Mouse (Mus musculus): ENCODE results near the gene Ggta1. TPM values are rescaled to one million over a fixed set of nuclear protein-coding genes. Genes with fewer than 3 reads are reported as not detected.

Ggta1 gene
- polyA plus RNA-seq, 1 experiment = 20.1 TPM

DNA sequence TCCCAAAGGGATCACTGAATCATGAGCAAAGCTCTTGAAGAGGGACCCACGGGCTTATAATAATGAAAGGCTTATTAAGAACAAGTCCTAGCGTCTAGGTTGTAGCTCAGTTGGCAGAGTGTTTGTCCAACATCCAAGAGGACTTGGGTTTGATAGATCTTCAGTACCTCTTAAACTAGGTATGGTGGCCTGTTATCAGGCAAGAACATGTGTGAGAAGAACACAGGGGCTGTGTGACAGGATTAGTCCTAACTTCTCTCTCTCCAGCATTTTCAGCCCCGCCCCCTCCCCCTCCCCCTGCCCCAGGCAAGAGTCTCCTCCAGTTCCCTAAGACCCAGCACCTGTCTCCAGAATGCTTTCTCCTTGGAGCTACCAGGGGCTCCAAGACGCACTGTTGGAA lies 12.2 kb downstream of the Ggta1 start:
- no peak for DNase-seq (ENCODE audit: low read depth in 1 of 2, low spot score in 2 of 2)
- TF ChIP-seq POLR2A (IDR thresholded peaks at IDR 0.05; ENCODE audit: low read depth, low read length) (no peak), CTCF (IDR thresholded peaks at IDR 0.05; ENCODE audit: extremely low read depth, insufficient read depth, insufficient read length, insufficient replicate concordance) (no peak)
- Histone ChIP-seq H3K4me3 (ENCODE audit: extremely low read depth, insufficient read depth, insufficient read length) (no peak overlapping the region), H3K36me3 (ENCODE audit: control insufficient read depth, insufficient read depth, low read length) (no peaks in the 10 kb centered on the region), H3K4me1 (ENCODE audit: control insufficient read depth, insufficient read depth, insufficient read length) (peaks cover 74% of the 10 kb centered on the region), H3K27me3 (ENCODE audit: control insufficient read depth, insufficient read depth, low read length) (no peaks in the 10 kb centered on the region), H3K27ac (ENCODE audit: insufficient read depth, low read length) (no peak overlapping the region)
- 83% methylated on average over 4 of the region's 4 CpGs for WGBS

DNA sequence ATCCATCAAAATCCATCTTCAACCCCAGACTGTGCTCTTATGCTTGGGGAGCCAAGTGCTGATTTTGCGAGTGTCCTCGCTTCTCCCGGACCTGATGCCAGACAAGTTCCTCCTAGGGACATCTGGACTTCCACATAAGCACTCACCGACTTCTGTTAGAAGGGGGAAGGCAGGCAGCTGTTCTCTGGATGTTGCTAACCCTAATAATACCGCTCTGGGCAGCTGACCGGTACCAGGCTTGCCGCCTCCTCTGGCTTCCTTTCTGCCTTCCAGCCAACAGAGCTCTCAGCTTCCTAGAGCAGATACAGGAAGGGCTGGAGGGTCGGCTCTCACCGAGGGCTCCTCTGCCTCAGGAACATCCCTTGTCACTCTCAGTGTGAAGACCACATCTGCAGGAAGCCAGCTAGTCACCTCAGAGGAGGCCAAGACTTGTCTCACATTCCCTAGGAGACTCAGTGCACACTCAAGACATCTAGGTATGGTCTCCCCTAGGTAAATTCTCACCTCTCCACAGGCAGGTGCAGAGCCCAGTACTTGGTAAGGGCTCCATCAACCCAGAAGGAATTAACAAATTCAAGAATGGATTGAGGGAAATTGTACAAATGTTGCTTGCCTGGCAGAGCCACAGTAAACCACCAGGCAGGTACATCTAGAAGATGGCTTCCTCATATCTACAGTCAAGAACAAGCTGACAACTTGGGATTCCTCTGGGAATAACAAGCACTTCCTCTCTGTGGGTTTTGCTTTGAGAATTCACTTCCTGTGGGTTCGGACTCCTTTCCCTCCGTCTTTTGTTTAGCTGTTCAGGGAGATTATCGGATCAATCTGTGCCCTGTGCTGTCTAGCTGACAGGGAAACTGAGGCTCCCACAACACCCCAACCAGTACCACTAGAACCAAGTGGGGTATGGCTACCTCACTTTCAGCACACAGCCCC lies 13.1 kb downstream of the Ggta1 start:
- peaks cover 79% of the 10 kb centered on the region for H3K4me1 ChIP-seq (ENCODE audit: control insufficient read depth, insufficient read depth, insufficient read length)
- WGBS = 30% methylated on average over 12 of the region's 12 CpGs

DNA sequence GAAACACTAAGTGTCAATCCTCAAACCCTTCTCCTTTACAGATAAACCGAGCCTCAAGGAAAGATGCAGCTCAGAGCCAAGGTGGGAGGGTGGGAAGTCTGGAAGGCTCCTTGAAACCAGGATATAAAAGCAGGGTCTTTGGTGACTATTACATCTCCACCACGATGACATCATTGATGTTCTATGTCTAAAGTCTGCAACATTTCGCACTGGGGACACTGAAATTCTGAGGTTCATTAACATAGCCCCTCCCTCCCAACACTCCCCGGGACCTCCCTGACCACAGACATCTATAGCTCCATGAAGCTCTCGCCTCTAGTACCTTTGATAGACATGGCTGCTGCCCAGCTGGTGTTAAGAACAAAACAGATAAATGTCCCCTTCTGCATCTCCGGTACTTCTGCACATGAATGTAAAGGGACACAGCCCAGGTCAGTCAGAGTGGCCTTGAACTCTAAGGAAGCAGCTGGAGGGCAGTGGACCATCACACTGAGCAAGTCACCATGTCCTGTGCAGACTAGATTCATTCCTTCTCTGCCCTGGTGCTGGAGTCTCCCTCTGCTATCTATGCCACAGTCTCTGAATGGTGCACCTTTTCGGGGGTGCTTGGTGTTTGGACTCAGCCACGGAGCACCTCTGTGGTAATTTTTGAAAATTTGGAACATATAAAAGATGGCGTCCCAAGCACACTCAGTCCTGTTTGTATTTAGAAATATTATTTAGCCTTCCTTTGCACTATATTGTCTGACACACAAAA lies 13.9 kb downstream of the Ggta1 start:
- DNase-seq (ENCODE audit: low read depth in 1 of 2, low spot score in 2 of 2) = no peak
- Histone ChIP-seq H3K4me1 (ENCODE audit: control insufficient read depth, insufficient read depth, insufficient read length) (peaks cover 81% of the 10 kb centered on the region), H3K27ac (ENCODE audit: insufficient read depth, low read length) (no peak overlapping the region)

More for the DNA sequence above, 13.1 kb downstream of the Ggta1 start:
- TF ChIP-seq POLR2A (IDR thresholded peaks at IDR 0.05; ENCODE audit: low read depth, low read length) = no peak
- TF ChIP-seq CTCF (IDR thresholded peaks at IDR 0.05; ENCODE audit: extremely low read depth, insufficient read depth, insufficient read length, insufficient replicate concordance) = no peak
- Histone ChIP-seq H3K4me3 (ENCODE audit: extremely low read depth, insufficient read depth, insufficient read length) (no peak overlapping the region), H3K27me3 (ENCODE audit: control insufficient read depth, insufficient read depth, low read length) (no peaks in the 10 kb centered on the region), H3K36me3 (ENCODE audit: control insufficient read depth, insufficient read depth, low read length) (no peaks in the 10 kb centered on the region), H3K27ac (ENCODE audit: insufficient read depth, low read length) (peak overlapping the region; percentile 19)
- no peak for DNase-seq (ENCODE audit: low read depth in 1 of 2, low spot score in 2 of 2)

DNA sequence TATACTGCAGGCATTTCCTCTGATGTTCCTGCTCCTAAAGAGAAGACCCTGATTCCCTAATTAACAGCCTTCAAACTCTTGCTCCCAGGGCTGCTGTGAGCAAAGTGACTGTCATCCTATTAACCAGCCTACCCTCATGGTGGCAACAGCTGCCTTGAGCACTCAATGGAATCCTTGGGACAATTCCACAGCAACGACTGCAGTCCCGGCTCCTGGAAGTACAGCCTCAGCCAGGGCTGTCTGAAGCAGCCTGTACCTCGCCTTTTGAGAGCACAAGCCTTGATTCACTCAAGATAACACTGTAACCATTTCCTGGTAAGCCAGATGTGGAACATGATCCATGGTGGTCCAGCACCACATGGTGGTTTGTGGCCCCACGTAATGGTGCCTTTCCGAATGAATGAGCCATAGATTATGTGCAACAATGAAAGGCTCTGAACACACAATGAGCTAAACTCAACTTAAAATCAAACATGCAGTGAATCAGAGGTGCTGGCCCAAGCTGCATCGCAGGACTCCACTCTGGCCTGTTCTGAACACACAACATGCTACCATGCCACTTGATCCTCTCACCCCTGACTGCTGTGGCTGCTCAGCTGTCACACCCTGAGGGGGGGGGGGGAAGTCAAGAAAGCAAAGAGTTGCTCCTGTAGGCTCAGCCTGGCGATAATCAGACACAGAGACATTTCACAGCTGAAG lies 14.7 kb downstream of the Ggta1 start:
- Histone ChIP-seq H3K36me3 (ENCODE audit: control insufficient read depth, insufficient read depth, low read length) (no peaks in the 10 kb centered on the region), H3K4me1 (ENCODE audit: control insufficient read depth, insufficient read depth, insufficient read length) (peaks cover 83% of the 10 kb centered on the region), H3K27me3 (ENCODE audit: control insufficient read depth, insufficient read depth, low read length) (no peaks in the 10 kb centered on the region), H3K27ac (ENCODE audit: insufficient read depth, low read length) (no peak overlapping the region), H3K4me3 (ENCODE audit: extremely low read depth, insufficient read depth, insufficient read length) (no peak overlapping the region)
- 64% methylated on average over 7 of the region's 7 CpGs for WGBS
- DNase-seq (ENCODE audit: low read depth in 1 of 2, low spot score in 2 of 2) = no peak
- TF ChIP-seq CTCF (IDR thresholded peaks at IDR 0.05; ENCODE audit: extremely low read depth, insufficient read depth, insufficient read length, insufficient replicate concordance) (no peak), POLR2A (IDR thresholded peaks at IDR 0.05; ENCODE audit: low read depth, low read length) (no peak)

More for the DNA sequence above, 13.9 kb downstream of the Ggta1 start:
- Histone ChIP-seq H3K27me3 (ENCODE audit: control insufficient read depth, insufficient read depth, low read length) (no peaks in the 10 kb centered on the region), H3K36me3 (ENCODE audit: control insufficient read depth, insufficient read depth, low read length) (no peaks in the 10 kb centered on the region), H3K4me3 (ENCODE audit: extremely low read depth, insufficient read depth, insufficient read length) (no peak overlapping the region)
- TF ChIP-seq POLR2A (IDR thresholded peaks at IDR 0.05; ENCODE audit: low read depth, low read length) (no peak), CTCF (IDR thresholded peaks at IDR 0.05; ENCODE audit: extremely low read depth, insufficient read depth, insufficient read length, insufficient replicate concordance) (no peak)
- WGBS = 59% methylated on average over 9 of the region's 9 CpGs

DNA sequence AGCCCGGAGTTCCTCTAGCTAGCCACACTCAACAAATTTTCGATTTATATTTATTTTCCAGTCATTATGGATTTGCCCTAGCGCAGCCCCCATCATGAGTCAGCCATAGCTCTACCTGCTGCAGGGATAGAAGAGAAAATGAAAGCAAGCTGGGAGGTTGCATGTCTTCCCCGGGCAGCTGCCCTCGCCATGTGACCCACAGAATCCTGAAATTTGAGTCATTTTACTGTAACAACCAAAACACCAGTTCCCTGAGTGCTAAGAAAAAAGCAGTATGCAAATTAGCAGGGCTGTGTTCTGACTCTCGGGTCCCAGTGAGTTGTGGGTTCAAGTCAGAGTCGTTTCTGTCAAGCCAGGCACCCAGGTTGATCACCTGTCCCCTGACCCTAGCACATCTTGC lies 15.6 kb downstream of the Ggta1 start:
- Histone ChIP-seq H3K27me3 (ENCODE audit: control insufficient read depth, insufficient read depth, low read length) (no peaks in the 10 kb centered on the region), H3K4me1 (ENCODE audit: control insufficient read depth, insufficient read depth, insufficient read length) (peaks cover 80% of the 10 kb centered on the region), H3K27ac (ENCODE audit: insufficient read depth, low read length) (0 out of 2 replicates have a peak overlapping the region, but pooled peaks have one; percentile 0), H3K36me3 (ENCODE audit: control insufficient read depth, insufficient read depth, low read length) (no peaks in the 10 kb centered on the region), H3K4me3 (ENCODE audit: extremely low read depth, insufficient read depth, insufficient read length) (no peak overlapping the region)
- no peak for DNase-seq (ENCODE audit: low read depth in 1 of 2, low spot score in 2 of 2)
- no peak for TF ChIP-seq CTCF (IDR thresholded peaks at IDR 0.05; ENCODE audit: extremely low read depth, insufficient read depth, insufficient read length, insufficient replicate concordance)
- TF ChIP-seq POLR2A (IDR thresholded peaks at IDR 0.05; ENCODE audit: low read depth, low read length) = no peak
- 43% methylated on average over 7 of the region's 7 CpGs for WGBS

DNA sequence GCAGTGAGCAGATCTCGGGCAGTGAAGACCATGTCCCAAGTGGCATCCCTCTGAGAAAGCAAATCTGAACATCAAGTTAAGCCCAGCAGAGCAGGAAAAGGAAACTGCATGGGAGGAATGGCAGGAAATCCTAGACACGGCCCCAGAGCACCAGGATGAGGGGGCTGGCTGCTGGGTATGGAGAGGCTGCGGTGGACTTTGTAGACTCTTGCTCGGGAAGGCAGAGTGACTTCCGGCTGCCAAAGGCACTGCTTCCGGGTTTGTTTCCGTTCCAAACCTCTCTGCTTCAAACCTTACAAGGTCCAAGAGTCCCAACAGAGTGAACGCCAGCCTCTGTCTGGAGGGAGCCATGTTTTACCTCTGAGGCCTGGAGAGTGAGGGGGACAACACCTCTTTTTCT lies 16.2 kb downstream of the Ggta1 start:
- Histone ChIP-seq H3K4me3 (ENCODE audit: extremely low read depth, insufficient read depth, insufficient read length) (no peak overlapping the region), H3K27me3 (ENCODE audit: control insufficient read depth, insufficient read depth, low read length) (no peaks in the 10 kb centered on the region), H3K36me3 (ENCODE audit: control insufficient read depth, insufficient read depth, low read length) (no peaks in the 10 kb centered on the region), H3K4me1 (ENCODE audit: control insufficient read depth, insufficient read depth, insufficient read length) (peaks cover 78% of the 10 kb centered on the region), H3K27ac (ENCODE audit: insufficient read depth, low read length) (peak overlapping the region; percentile 35; the same call in 1 of the 2 replicates)
- DNase-seq (ENCODE audit: low read depth in 1 of 2, low spot score in 2 of 2) = no peak
- WGBS = 22% methylated on average over 8 of the region's 8 CpGs
- TF ChIP-seq POLR2A (IDR thresholded peaks at IDR 0.05; ENCODE audit: low read depth, low read length) = no peak
- TF ChIP-seq CTCF (IDR thresholded peaks at IDR 0.05; ENCODE audit: extremely low read depth, insufficient read depth, insufficient read length, insufficient replicate concordance) = no peak
